Mouse (Mus musculus) megakaryocyte, embryonic 14.5 days (primary cell): ENCODE measurements at regions not wholly inside any gene's neighbourhood (a gene's known extent, or its start where the extent isn't known, plus 50 kb on each side); places are given as distances from the start of the nearest gene placed in this dataset.

ENCODE experiments used
- FLI1 ChIP-seq: IDR thresholded peaks from 2 replicates; pipeline ENCODE4 v1.6.1; 2012; ENCODE audit warnings: low read length, inconsistent platforms, mixed read lengths
- GATA1 ChIP-seq: IDR thresholded peaks from 3 replicates; pipeline ENCODE4 v1.6.1; 2012; ENCODE audit warnings: mixed read lengths, low read length, inconsistent platforms, borderline replicate concordance

DNA sequence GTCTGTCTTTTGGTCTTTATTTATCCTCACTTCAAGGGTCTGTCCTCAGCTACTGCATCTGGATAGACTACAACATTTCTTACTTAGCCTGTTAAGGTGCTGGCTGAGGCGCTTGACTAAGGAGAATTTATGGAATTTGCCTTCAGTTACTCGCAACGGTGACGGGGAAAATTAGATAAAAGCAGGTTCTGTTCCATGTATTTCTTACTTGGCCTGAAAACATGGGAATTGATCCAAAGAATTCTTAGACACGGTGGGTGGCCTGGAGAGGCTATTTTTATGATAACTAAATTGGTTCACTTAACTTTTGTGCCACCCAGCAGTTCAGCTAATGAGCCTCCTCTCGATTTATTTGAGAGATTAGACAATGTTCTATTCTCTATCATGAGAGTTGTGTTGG lies 224.3 kb downstream of the Setd4 start:
- no peak for TF ChIP-seq GATA1
- no peak for TF ChIP-seq FLI1
